Mouse (Mus musculus): ENCODE measurements at regions not wholly inside any gene's neighbourhood (a gene's known extent, or its start where the extent isn't known, plus 50 kb on each side); places are given as distances from the start of the nearest gene placed in this dataset.

DNA sequence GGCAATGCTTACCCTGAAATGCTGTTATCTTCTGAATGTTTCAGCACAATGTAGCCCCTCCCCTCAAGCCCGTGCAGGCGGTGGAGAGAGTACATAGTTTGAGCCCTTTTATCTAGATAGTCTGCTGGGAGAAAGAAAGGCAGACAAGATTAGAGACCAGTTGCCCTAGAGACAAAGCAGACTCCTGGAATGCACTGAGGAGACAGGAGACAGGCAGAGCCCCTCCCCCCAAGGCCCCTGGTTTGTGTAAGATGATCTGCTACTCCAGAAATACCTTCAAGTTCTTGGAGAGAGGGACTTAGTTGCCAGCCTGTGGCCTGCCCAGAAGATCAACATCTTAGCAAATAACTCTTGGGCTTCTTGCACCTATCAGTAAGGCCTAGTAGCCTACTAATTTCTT is 547.8 kb downstream of the Tmem38b start:
- Histone ChIP-seq H3K4me1 (replicated peaks; ENCODE audit: control insufficient read depth, insufficient read depth, low read length) (peaks cover 11% of the 10 kb centered on the region; the same call in 1 of the 2 replicates), H3K4me3 (ENCODE audit: low read depth, low read length) (no peak overlapping the region), H3K9ac (ENCODE audit: low read length) (no peak overlapping the region), H3K4me2 (ENCODE audit: low read depth, low read length, severe bottlenecking) (no peak overlapping the region), H3K9me3 (ENCODE audit: control insufficient read depth, low read length) (no peaks in the 10 kb centered on the region), H3K27ac (ENCODE audit: low read depth, low read length) (peak overlapping the region; percentile 43; the same call in 1 of the 2 replicates), H3K36me3 (ENCODE audit: control insufficient read depth, insufficient read depth, low read length) (no peaks in the 10 kb centered on the region), H3K27me3 (ENCODE audit: control insufficient read depth, insufficient read depth, low read length) (no peaks in the 10 kb centered on the region)
- ATAC-seq (replicated peaks; ENCODE audit: low FRiP score) (peak; percentile 37), DNase-seq (ENCODE audit: low spot score) (peak; percentile 61)
- WGBS = 12% methylated on average over 2 of the region's 2 CpGs

DNA sequence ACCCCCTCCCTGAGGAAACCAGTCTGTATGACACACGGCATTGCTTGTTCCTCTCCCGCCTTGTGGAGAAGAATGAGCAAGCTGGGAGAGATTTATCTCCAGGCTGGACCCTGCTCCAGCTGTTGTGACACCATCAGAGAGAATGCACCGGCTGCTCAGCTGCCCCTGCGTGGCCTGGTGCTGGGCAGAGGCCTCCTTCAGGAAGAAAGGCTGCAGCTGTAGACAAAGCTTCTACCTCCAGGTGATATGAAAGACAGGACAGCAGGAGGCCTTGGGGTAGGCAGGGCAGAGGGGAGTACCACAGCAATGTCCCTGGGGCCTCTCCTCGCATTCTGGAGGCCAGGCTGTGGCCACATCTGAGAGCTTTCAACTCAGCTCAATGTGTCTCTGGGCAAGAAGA is 548.6 kb downstream of the Tmem38b start:
- Histone ChIP-seq H3K9me3 (ENCODE audit: control insufficient read depth, low read length) (no peaks in the 10 kb centered on the region), H3K27ac (ENCODE audit: low read depth, low read length) (no peak overlapping the region; the same call in 1 of the 2 replicates), H3K27me3 (ENCODE audit: control insufficient read depth, insufficient read depth, low read length) (no peaks in the 10 kb centered on the region), H3K9ac (ENCODE audit: low read length) (no peak overlapping the region), H3K4me3 (ENCODE audit: low read depth, low read length) (no peak overlapping the region), H3K4me2 (ENCODE audit: low read depth, low read length, severe bottlenecking) (no peak overlapping the region), H3K4me1 (replicated peaks; ENCODE audit: control insufficient read depth, insufficient read depth, low read length) (peaks cover 11% of the 10 kb centered on the region; the same call in 1 of the 2 replicates), H3K36me3 (ENCODE audit: control insufficient read depth, insufficient read depth, low read length) (no peaks in the 10 kb centered on the region)
- DNase-seq (ENCODE audit: low spot score) = peak; percentile 52
- ATAC-seq (replicated peaks; ENCODE audit: low FRiP score) = 0 out of 2 replicates have a peak, but pooled peaks have one; percentile 7
- 12% methylated on average over 5 of the region's 5 CpGs for WGBS

DNA sequence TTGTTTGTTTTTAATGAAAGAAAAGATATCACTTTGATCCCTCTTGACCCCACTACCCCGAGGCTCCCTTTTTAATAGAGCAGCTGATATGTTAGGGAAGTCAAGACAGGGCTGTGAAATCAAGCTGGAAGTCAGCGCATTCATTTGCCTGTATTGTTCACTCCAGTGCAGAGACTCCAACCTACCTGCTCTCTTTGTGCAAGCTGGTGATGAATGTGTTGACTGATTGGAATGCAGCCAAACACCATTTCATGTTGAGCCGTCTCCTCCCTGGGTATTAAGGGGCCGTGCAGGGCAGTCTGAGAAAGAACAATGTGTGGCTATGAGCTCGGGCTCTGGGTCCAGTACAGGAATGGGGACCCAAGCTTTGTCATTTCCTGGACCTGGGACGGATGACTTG is 557.4 kb upstream of the Zfp462 start:
- ATAC-seq (replicated peaks; ENCODE audit: low FRiP score) (0 out of 2 replicates have a peak, but pooled peaks have one; percentile 49), DNase-seq (ENCODE audit: low spot score) (no peak)
- Histone ChIP-seq H3K9me3 (ENCODE audit: control insufficient read depth, low read length) (no peaks in the 10 kb centered on the region), H3K4me2 (ENCODE audit: low read depth, low read length, severe bottlenecking) (no peak overlapping the region), H3K4me1 (replicated peaks; ENCODE audit: control insufficient read depth, insufficient read depth, low read length) (0 out of 2 replicates have a peak, but pooled peaks cover 2% of the 10 kb centered on the region), H3K27me3 (ENCODE audit: control insufficient read depth, insufficient read depth, low read length) (no peaks in the 10 kb centered on the region), H3K4me3 (ENCODE audit: low read depth, low read length) (no peak overlapping the region), H3K27ac (ENCODE audit: low read depth, low read length) (no peak overlapping the region), H3K36me3 (ENCODE audit: control insufficient read depth, insufficient read depth, low read length) (no peaks in the 10 kb centered on the region), H3K9ac (ENCODE audit: low read length) (no peak overlapping the region)
- WGBS = 53% methylated on average over 6 of the region's 6 CpGs

DNA sequence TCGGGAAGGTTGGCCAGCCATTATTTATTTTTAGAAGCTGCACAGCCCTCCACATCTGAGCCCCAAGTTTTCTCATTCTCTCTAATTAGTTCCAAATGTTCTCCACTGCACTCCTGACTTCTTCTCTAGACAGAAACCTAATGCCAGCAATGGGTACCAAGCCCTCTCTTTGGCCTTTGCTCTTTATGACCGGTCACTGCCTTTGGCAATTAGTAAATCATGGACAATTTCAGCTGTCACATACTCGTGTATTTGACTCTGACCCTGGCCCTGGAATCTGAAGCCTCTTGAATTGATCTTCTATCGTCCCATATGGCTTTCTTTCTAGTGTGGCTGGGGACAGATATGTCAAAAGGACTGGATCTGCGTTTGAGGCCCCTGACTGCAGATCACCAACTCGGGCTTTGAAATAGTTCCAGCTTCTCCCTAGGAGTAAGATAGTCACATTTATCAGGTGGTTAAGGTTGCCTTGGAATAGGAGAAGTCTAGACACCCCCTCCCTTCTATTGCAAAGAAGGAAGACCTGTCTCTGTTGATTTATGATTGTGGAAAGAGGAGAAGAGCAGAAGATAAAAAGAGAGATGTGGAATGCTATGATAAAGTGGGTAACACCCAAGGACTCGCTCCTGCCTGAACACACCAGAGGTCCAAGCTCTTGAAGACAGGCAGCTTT is 553.2 kb upstream of the Zfp462 start:
- Histone ChIP-seq H3K9me3 (ENCODE audit: control insufficient read depth, low read length) (no peaks in the 10 kb centered on the region), H3K36me3 (ENCODE audit: control insufficient read depth, insufficient read depth, low read length) (no peaks in the 10 kb centered on the region), H3K9ac (ENCODE audit: low read length) (no peak overlapping the region), H3K4me2 (ENCODE audit: low read depth, low read length, severe bottlenecking) (no peak overlapping the region), H3K4me1 (replicated peaks; ENCODE audit: control insufficient read depth, insufficient read depth, low read length) (0 out of 2 replicates have a peak, but pooled peaks cover 2% of the 10 kb centered on the region), H3K4me3 (ENCODE audit: low read depth, low read length) (no peak overlapping the region), H3K27me3 (ENCODE audit: control insufficient read depth, insufficient read depth, low read length) (no peaks in the 10 kb centered on the region), H3K27ac (ENCODE audit: low read depth, low read length) (no peak overlapping the region)
- DNase-seq (ENCODE audit: low spot score) (no peak), ATAC-seq (replicated peaks; ENCODE audit: low FRiP score) (no peak)
- 72% methylated on average over 7 of the region's 7 CpGs for WGBS

DNA sequence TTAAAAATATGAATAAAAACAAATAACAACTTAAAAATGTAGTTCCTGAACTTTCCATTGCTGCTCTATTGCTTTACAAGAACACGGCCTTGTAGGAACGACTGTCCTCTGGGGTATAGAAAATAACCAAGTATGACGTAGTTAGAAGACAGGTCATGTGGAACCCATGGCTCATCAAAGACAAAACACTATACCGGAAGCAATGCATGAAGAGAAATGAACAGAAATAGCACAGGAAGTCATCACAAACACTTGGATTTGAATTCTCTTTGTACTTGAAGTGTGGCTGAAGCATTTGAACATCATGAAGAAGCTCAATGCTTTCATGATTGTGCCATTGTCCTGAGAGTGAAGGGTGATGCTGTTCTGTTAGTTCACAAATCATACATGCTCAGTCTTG is 538.7 kb upstream of the Zfp462 start:
- no peak overlapping the region for H3K9ac ChIP-seq (ENCODE audit: low read length)
- H3K27me3 ChIP-seq (ENCODE audit: control insufficient read depth, insufficient read depth, low read length) = no peaks in the 10 kb centered on the region
- H3K4me2 ChIP-seq (ENCODE audit: low read depth, low read length, severe bottlenecking) = no peak overlapping the region
- no peaks in the 10 kb centered on the region for H3K36me3 ChIP-seq (ENCODE audit: control insufficient read depth, insufficient read depth, low read length)
- H3K27ac ChIP-seq (ENCODE audit: low read depth, low read length) = no peak overlapping the region
- H3K9me3 ChIP-seq (ENCODE audit: control insufficient read depth, low read length) = no peaks in the 10 kb centered on the region
- DNase-seq (ENCODE audit: low spot score) = no peak
- no peaks in the 10 kb centered on the region for H3K4me1 ChIP-seq (replicated peaks; ENCODE audit: control insufficient read depth, insufficient read depth, low read length)
- H3K4me3 ChIP-seq (ENCODE audit: low read depth, low read length) = no peak overlapping the region
- WGBS = 93% methylated on average over 4 of the region's 4 CpGs
- ATAC-seq (replicated peaks; ENCODE audit: low FRiP score) = no peak

DNA sequence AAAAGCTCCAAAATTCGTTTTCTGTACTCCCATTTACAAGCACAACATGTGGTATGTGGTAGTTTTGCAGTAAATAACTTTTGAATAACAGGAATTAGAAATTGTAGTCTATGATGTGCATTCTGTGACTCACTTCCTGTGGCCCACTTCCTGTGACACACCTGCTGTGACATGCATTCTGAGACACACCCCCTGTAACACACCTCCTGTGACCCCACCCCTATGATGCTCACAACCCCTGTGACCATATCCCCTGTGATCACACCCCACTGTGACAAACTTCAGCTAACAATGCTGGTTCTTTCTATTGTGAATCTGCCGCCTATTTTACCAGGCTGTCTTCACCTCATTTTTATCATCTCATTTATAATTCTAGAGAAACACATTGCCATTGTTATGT is 536.9 kb upstream of the Zfp462 start:
- Histone ChIP-seq H3K4me3 (ENCODE audit: low read depth, low read length) (no peak overlapping the region), H3K9me3 (ENCODE audit: control insufficient read depth, low read length) (no peaks in the 10 kb centered on the region), H3K4me2 (ENCODE audit: low read depth, low read length, severe bottlenecking) (no peak overlapping the region), H3K27me3 (ENCODE audit: control insufficient read depth, insufficient read depth, low read length) (no peaks in the 10 kb centered on the region), H3K36me3 (ENCODE audit: control insufficient read depth, insufficient read depth, low read length) (no peaks in the 10 kb centered on the region), H3K9ac (ENCODE audit: low read length) (no peak overlapping the region), H3K27ac (ENCODE audit: low read depth, low read length) (no peak overlapping the region), H3K4me1 (replicated peaks; ENCODE audit: control insufficient read depth, insufficient read depth, low read length) (no peaks in the 10 kb centered on the region)
- ATAC-seq (replicated peaks; ENCODE audit: low FRiP score) = no peak
- 59% methylated on average over 2 of the region's 2 CpGs for WGBS
- DNase-seq (ENCODE audit: low spot score) = no peak

DNA sequence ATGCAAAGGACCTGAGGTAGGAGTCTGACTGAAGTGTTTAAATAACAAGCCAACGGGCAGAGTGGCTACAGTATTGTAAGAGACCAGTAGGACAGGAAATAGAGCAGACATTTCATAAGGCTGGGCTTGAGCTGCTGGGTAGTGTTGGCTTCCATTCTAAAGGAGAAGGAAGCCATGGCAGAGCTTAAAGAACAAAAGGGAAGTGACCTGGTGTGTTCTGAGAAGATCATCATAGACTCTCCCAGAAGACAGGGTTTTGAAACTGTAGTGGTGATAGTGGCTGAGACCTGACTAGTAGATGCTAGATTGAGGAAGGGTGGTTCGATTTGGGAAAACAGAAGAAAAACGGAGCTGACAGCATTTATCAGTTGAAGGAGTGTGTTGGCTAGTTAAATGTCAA is 514.1 kb upstream of the Zfp462 start:
- no peak overlapping the region for H3K4me3 ChIP-seq (ENCODE audit: low read depth, low read length)
- no peak overlapping the region for H3K4me2 ChIP-seq (ENCODE audit: low read depth, low read length, severe bottlenecking)
- 84% methylated on average over 3 of the region's 3 CpGs for WGBS
- no peaks in the 10 kb centered on the region for H3K36me3 ChIP-seq (ENCODE audit: control insufficient read depth, insufficient read depth, low read length)
- H3K9ac ChIP-seq (ENCODE audit: low read length) = no peak overlapping the region
- H3K4me1 ChIP-seq (replicated peaks; ENCODE audit: control insufficient read depth, insufficient read depth, low read length) = no peaks in the 10 kb centered on the region
- H3K9me3 ChIP-seq (ENCODE audit: control insufficient read depth, low read length) = no peaks in the 10 kb centered on the region
- no peaks in the 10 kb centered on the region for H3K27me3 ChIP-seq (ENCODE audit: control insufficient read depth, insufficient read depth, low read length)
- DNase-seq (ENCODE audit: low spot score) = no peak
- no peak for ATAC-seq (replicated peaks; ENCODE audit: low FRiP score)
- no peak overlapping the region for H3K27ac ChIP-seq (ENCODE audit: low read depth, low read length)

DNA sequence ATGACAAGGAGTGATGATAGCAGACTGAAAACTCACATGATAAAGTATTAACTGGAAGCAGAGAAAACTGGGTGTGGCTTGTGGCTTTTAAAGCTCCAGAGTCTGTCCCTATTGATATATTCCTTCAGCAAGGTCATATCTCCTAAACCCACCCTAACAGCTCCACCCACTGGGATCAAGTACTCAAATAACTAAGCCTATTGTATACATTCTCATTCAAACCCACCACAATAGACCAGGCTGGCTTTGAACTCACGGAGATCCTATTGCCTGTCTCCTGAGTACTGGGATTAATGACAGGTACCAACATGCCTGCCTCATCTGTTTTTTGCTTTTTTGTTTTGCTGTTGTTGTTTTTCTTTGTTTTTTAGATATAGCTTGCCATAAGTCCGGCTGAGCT is 484.3 kb upstream of the Zfp462 start:
- Histone ChIP-seq H3K27ac (ENCODE audit: low read depth, low read length) (no peak overlapping the region), H3K9me3 (ENCODE audit: control insufficient read depth, low read length) (no peaks in the 10 kb centered on the region), H3K36me3 (ENCODE audit: control insufficient read depth, insufficient read depth, low read length) (no peaks in the 10 kb centered on the region), H3K9ac (ENCODE audit: low read length) (no peak overlapping the region), H3K27me3 (ENCODE audit: control insufficient read depth, insufficient read depth, low read length) (no peaks in the 10 kb centered on the region), H3K4me3 (ENCODE audit: low read depth, low read length) (no peak overlapping the region), H3K4me1 (replicated peaks; ENCODE audit: control insufficient read depth, insufficient read depth, low read length) (no peaks in the 10 kb centered on the region), H3K4me2 (ENCODE audit: low read depth, low read length, severe bottlenecking) (no peak overlapping the region)
- WGBS = 64% methylated on average over 2 of the region's 2 CpGs
- no peak for ATAC-seq (replicated peaks; ENCODE audit: low FRiP score)
- no peak for DNase-seq (ENCODE audit: low spot score)

DNA sequence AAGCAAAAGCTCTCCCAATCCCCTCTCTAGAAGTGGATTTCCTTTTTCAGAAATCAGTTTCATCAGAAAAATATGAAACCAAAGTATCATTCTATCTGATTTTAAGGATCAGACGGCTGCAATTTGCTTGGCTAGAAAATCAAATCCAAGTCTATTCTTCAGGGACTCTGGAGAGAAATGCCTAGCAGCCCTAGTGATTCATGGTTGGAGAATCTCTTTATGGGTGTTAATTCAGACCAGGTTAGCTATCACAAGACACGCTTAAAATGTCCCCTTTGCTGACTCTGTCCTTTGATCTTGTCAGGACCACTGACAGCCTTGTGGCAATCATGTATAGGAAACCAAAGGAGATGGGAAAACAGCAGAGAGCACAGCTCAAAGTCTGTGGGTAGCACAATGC is 475.7 kb upstream of the Zfp462 start:
- 73% methylated on average over 2 of the region's 2 CpGs for WGBS

More for the DNA sequence above, 475.7 kb upstream of the Zfp462 start:
- Histone ChIP-seq H3K27me3 (ENCODE audit: control insufficient read depth, insufficient read depth, low read length) (no peaks in the 10 kb centered on the region), H3K9ac (ENCODE audit: low read length) (no peak overlapping the region), H3K36me3 (ENCODE audit: control insufficient read depth, insufficient read depth, low read length) (no peaks in the 10 kb centered on the region), H3K9me3 (ENCODE audit: control insufficient read depth, low read length) (no peaks in the 10 kb centered on the region), H3K4me3 (ENCODE audit: low read depth, low read length) (no peak overlapping the region), H3K4me2 (ENCODE audit: low read depth, low read length, severe bottlenecking) (no peak overlapping the region), H3K27ac (ENCODE audit: low read depth, low read length) (no peak overlapping the region), H3K4me1 (replicated peaks; ENCODE audit: control insufficient read depth, insufficient read depth, low read length) (no peaks in the 10 kb centered on the region)
- ATAC-seq (replicated peaks; ENCODE audit: low FRiP score) = no peak
- DNase-seq (ENCODE audit: low spot score) = no peak
